Mouse (Mus musculus): ENCODE measurements around the gene Fam120a.
A peak's percentile ranks its signal among the peaks of the same experiment; 100 is the strongest.

Gene Fam120a

DNA sequence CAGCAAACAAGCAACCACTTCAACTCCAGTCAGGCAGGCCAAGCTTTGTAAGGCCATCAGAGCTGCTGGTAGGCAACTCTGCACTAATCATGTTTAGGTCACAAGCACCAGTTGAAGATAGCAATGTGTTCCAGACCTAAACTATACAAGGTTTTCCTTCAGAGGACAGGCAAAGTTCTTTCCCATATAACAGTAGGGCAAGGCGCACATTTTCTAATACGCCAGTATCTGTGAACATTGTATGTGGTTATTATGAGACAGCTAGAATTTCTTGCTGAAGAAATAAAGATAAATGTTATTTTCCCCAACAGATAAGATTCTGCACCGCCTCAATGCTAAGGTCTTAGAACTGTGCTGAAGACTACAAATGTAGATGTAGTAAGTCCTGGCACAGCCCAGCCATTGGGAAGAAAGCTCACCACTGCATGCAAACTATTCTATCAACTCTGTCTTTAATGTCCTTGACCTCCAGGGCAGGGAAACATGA is 50.7 kb downstream of the Fam120a start:
- DNase-seq (ENCODE audit: low read depth, low spot score), result no peak

- no peak for DNase-seq (ENCODE audit: low read depth, low spot score)
Observed at GRCm38 (mm10) chr13:48913680-48914079, 54.1 kb downstream of the Fam120a start.

DNA sequence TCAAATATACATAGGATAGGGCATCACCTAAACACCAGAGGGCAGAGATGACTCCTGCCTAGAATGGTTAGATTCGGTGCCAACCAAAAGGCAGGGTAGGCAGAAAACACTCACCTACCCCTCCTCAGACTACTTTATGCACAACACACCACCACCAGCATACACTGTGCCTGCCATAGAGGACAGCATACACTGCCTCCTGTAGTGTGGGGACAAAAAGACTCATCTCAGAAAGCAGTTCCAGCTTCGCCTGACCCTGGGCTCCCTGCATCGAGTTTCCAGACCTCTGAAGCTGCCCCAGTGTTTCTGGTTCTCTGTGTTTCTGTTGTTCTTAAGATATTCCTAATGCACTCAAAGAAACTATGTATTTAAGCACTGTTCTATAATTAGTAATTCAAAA is 54.7 kb downstream of the Fam120a start:
- DNase-seq (ENCODE audit: low read depth, low spot score), result no peak

GRCm38 (mm10) chr13:48911426-48911825 is 56.4 kb downstream of the Fam120a start:
- DNase-seq (ENCODE audit: low read depth, low spot score), result no peak

GRCm38 (mm10) chr13:48905458-48905857 is 62.4 kb downstream of the Fam120a start:
- no peak for DNase-seq (ENCODE audit: low read depth, low spot score)

DNA sequence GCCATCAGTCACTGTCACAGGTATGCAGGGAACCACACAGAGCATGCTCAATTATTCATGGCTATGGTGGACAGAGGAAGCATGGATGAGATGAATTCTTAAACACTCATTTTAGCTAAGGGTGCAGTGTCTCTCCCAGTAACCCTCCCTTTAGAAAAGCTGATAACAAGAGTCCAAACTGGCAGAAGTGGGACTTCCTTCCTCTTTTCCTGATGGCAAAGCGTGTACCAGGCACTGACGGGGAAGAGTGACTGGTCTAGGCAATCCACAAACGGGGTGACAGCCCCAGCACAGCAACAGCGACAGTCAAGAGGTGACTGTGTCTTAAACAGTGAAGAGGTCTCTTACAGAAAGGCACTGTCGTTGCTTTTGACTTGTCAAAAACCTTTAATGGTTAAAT is 72.4 kb downstream of the Fam120a start:
- no peak for DNase-seq (ENCODE audit: low read depth, low spot score)

DNA sequence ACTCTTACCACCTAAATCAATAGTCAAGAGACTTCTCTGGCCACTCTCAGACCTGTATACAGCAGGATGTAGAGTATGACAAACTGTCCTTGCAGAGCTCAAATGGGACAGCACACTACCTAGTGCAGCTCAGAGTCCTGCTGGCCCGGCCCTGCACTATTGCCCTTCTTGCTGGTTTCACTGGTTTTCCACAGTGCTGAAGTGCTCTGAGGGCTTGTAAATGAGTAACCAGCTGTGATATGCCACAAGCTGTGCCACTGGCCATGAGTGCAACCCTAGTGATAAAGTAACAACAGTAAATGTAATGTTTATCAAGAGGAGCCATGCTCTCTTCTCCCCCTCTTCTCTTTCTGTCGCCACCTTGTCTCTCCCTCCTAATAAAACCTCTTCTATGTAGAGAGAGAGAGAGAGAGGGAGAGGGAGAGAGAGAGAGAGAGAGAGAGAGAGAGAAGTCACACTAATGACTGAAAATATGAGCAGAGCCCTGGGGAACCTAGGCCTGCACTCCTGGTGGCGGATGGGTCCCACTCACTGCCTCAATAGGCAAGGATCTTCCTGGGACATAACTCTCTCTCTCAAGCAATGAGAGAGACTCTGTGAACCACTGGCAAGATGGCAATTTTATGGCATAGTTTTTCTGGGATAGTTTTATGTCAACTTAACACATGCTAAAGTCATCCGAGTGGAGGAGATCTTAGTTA is 77.4 kb downstream of the Fam120a start:
- no peak for DNase-seq (ENCODE audit: low read depth, low spot score)

GRCm38 (mm10) chr13:48878534-48878933 is 89.3 kb downstream of the Fam120a start:
- DNase-seq (ENCODE audit: low read depth, low spot score), result peak; percentile 91

DNA sequence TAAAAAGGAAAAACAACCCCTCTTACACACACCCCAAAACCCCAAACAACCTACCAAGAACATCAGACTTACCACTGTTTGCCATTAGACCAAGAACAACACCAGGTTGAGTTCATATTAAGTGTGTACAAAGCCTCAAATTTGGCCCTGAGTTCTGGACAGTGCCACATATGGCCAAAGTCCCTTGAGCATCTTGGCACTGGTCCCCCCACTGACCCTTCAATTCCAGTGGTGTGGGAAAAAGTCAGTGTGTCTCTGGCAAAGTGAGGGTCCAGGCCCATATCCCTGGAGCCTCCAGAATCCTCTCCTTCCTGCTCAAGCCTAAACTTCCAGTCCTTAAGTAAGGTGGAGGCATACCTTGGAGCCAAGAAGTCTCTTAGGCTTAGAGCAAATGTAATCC is 90.0 kb downstream of the Fam120a start:
- DNase-seq (ENCODE audit: low read depth, low spot score), result no peak

DNA sequence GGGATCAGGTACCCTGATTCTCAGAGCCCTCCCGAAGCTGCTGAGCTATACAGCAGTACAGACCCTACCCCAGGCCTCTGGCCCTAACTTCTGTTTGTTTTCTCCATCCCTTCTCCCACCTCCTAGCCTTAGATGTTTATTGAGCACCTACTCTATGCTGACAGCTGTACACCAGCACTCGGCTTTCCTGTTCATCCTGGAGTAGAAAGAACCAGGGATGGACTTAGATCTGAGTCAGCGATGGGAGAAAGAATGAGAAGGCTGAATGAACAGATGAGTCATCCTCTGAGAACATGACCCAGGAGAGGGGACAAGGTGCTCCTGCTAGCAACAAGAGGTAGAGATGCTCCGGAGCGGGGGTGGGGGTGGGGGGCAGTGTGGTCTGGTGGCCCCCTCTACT is 95.1 kb downstream of the Fam120a start:
- no peak for DNase-seq (ENCODE audit: low read depth, low spot score)

GRCm38 (mm10) chr13:48871887-48872606 is 95.8 kb downstream of the Fam120a start:
- no peak for DNase-seq (ENCODE audit: low read depth, low spot score)

- DNase-seq (ENCODE audit: low read depth, low spot score), result no peak
Observed at GRCm38 (mm10) chr13:48870771-48871731, 96.8 kb downstream of the Fam120a start, which contains the start of gene Phf2. Phf2 (minus strand) TSS chr13:48871119.

- no peak for DNase-seq (ENCODE audit: low read depth, low spot score)
Observed at GRCm38 (mm10) chr13:48869950-48870770, 97.7 kb downstream of the Fam120a start.

DNA sequence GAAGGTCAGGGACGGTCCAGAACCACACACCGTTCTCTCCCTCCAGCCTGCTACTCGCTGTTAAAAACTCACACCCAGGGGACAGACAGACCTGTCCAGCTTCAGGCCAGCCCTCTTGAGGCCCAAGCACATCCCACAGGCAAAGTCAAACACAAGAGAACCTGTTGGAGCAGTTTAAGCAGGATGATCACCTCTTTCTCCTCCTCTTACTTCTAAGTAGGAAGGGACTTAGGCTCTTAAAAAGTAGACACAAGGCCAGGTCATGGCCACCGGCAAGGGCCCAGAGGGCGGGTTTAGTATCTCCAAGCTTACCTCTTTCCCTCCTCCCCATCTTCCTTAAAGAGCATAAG is 98.2 kb downstream of the Fam120a start:
- DNase-seq (ENCODE audit: low read depth, low spot score), result no peak

GRCm38 (mm10) chr13:48869088-48869487 is 98.7 kb downstream of the Fam120a start:
- DNase-seq (ENCODE audit: low read depth, low spot score), result no peak

- no peak for DNase-seq (ENCODE audit: low read depth, low spot score)
Observed at GRCm38 (mm10) chr13:48864673-48865356, 103.0 kb downstream of the Fam120a start.

DNA sequence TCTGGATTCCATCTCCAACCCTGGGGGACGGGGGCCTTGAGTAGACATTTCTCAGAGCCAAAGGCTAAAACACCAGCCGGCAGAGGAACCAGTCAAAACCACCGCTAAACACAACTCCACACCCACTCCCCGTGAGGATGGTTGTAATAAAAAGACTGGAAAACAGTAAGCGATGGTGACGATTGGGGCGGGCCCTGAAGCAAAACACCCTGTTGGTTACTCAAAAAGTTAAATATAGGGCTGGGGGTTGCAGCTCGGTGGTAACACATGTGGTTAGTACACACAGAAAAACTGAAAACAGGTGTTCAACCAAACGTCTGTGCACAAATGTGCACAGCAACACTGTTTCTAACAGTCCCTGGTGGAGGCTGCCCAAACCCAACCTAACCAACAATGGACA is 104.3 kb downstream of the Fam120a start:
- DNase-seq (ENCODE audit: low read depth, low spot score), result no peak

GRCm38 (mm10) chr13:48861913-48862312 is 105.9 kb downstream of the Fam120a start:
- no peak for DNase-seq (ENCODE audit: low read depth, low spot score)

GRCm38 (mm10) chr13:48858779-48859178 is 109.0 kb downstream of the Fam120a start:
- no peak for DNase-seq (ENCODE audit: low read depth, low spot score)

DNA sequence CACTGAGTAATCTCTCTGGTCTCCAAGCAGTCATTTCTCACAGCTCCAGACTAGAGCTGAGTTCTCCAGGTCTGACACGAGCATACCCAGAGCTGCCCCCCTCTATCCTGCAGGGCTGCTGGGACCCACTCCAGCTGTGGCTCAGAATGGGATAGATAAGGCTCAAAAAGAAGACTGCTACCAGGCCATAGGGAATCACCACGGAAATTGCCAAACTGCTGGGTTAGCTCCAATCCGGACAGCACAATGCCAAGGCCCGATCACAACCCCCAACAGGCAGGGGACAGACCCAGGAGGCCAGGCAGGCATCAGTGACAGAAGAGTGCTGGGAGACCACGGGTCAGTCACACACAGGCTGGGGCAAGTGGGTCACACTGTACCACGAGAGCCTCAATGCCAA is 109.8 kb downstream of the Fam120a start:
- DNase-seq (ENCODE audit: low read depth, low spot score), result no peak
